Mouse (Mus musculus) megakaryocyte-erythroid progenitor cell, adult 5-6 weeks (primary cell): ENCODE data around the gene Armc8. TPM values are rescaled to one million over a fixed set of nuclear protein-coding genes. Genes with fewer than 3 reads are reported as not detected.

Experiments
- ATAC-seq: replicated peaks from 2 replicates; pipeline ENCODE4 v1.8.0; 2016; ENCODE audit warnings: mild to moderate bottlenecking, inconsistent platforms; ENCODE audit not compliant: severe bottlenecking, poor library complexity, low FRiP score, low TSS enrichment
- total RNA-seq, 2 experiments: library from RNA; stranded (forward) in 1 of 2; stranded (reverse) in 1 of 2; fragments of 200-1000, 215-1000 nt in 1 of 2; fragments of >200 nt in 1 of 2; fragmentation: Nextera tagmentation in 1 of 2; gene quantifications; 2 replicates each; pipeline ENCODE4 v1.2.3; 2014 to 2017

Gene Armc8
- total RNA-seq, 2 experiments from 2014 or later: 24.7 to 25.3 TPM

GRCm38 (mm10) chr9:99546259-99546658 lies 22.4 kb downstream of the Armc8 start:
- 0 out of 2 replicates have a peak, but pooled peaks have one; percentile 30 for ATAC-seq

- ATAC-seq: no peak
Measured at GRCm38 (mm10) chr9:99531865-99532264, 36.8 kb downstream of the Armc8 start.

GRCm38 (mm10) chr9:99505875-99506274 lies 62.8 kb downstream of the Armc8 start:
- no peak for ATAC-seq

- no peak for ATAC-seq
Measured at GRCm38 (mm10) chr9:99499336-99499735, 69.4 kb downstream of the Armc8 start.

GRCm38 (mm10) chr9:99492634-99493200 lies 76.0 kb downstream of the Armc8 start:
- ATAC-seq: peak; percentile 55; the same call in 1 of the 2 replicates

- ATAC-seq: no peak
Measured at GRCm38 (mm10) chr9:99491050-99491449, 77.6 kb downstream of the Armc8 start.

- no peak for ATAC-seq
Measured at GRCm38 (mm10) chr9:99487841-99488240, 80.9 kb downstream of the Armc8 start.

- ATAC-seq: no peak
Measured at GRCm38 (mm10) chr9:99487126-99487695, 81.5 kb downstream of the Armc8 start.

- ATAC-seq: peak; percentile 98
Measured at GRCm38 (mm10) chr9:99485144-99485543, 83.6 kb downstream of the Armc8 start.

GRCm38 (mm10) chr9:99484632-99485031 lies 84.1 kb downstream of the Armc8 start:
- no peak for ATAC-seq

- no peak for ATAC-seq
Measured at GRCm38 (mm10) chr9:99483191-99483590, 85.5 kb downstream of the Armc8 start.

- no peak for ATAC-seq
Measured at GRCm38 (mm10) chr9:99480764-99481163, 87.9 kb downstream of the Armc8 start.

- ATAC-seq: 0 out of 2 replicates have a peak, but pooled peaks have one; percentile 51
Measured at GRCm38 (mm10) chr9:99479181-99479711, 89.5 kb downstream of the Armc8 start.

GRCm38 (mm10) chr9:99471334-99471733 lies 97.4 kb downstream of the Armc8 start:
- no peak for ATAC-seq

- peak; percentile 88 for ATAC-seq
Measured at GRCm38 (mm10) chr9:99470347-99471092, 98.2 kb downstream of the Armc8 start.

GRCm38 (mm10) chr9:99469681-99470273 lies 98.9 kb downstream of the Armc8 start:
- ATAC-seq: peak; percentile 39

- ATAC-seq: no peak
Measured at GRCm38 (mm10) chr9:99468572-99468971, 100.1 kb downstream of the Armc8 start.

GRCm38 (mm10) chr9:99464876-99465275 lies 103.8 kb downstream of the Armc8 start:
- no peak for ATAC-seq

- ATAC-seq: no peak
Measured at GRCm38 (mm10) chr9:99459730-99460129, 109.0 kb downstream of the Armc8 start.
